Mouse (Mus musculus) heart, adult 2 months (tissue): ENCODE measurements around the gene Flnb. TPM values are rescaled to one million over a fixed set of nuclear protein-coding genes. Genes with fewer than 3 reads are reported as not detected.

Experiments used
- DNase-seq, 2 experiments: peaks; one replicate each; pipeline ENCODE4 v3.0.0; 2021
- H3K27ac ChIP-seq: fragments of 200-600 bp; 2 replicates; pipeline ENCODE4 v1.8.1; 2022
- H3K27me3 ChIP-seq: fragments of 200-500 bp; 2 replicates; pipeline ENCODE4 v1.6.1; 2012; ENCODE audit warnings: mild to moderate bottlenecking, low read length, inconsistent platforms, mixed read lengths; ENCODE audit not compliant: control insufficient read depth, insufficient read depth
- H3K36me3 ChIP-seq: fragments of 200-500 bp; 2 replicates; pipeline ENCODE4 v1.6.1; 2012; ENCODE audit warnings: low read length, inconsistent platforms; ENCODE audit not compliant: control insufficient read depth, insufficient read depth
- H3K4me1 ChIP-seq: fragments of 200-500 bp; 2 replicates; pipeline ENCODE4 v1.6.1; 2011; ENCODE audit warnings: low read length; ENCODE audit not compliant: control insufficient read depth, insufficient read depth
- H3K4me3 ChIP-seq: fragments of 200-600 bp; 2 replicates; pipeline ENCODE4 v1.8.1; 2022
- H3K79me2 ChIP-seq: fragments of 200-500 bp; replicated peaks from 2 replicates; pipeline ENCODE4 v1.6.1; 2012; ENCODE audit warnings: mild to moderate bottlenecking, inconsistent platforms, low read length, moderate library complexity, mixed read lengths; ENCODE audit not compliant: control insufficient read depth, insufficient read depth
- H3K9ac ChIP-seq: fragments of 200-500 bp; 2 replicates; pipeline ENCODE4 v1.6.1; 2012; ENCODE audit warnings: low read depth, mild to moderate bottlenecking, control low read depth, inconsistent platforms, low read length, mixed read lengths
- CTCF ChIP-seq: fragments of 200-600 bp; IDR thresholded peaks from 2 replicates; pipeline ENCODE4 v1.8.1; 2022; ENCODE audit warnings: antibody characterized with exemption, mild to moderate bottlenecking, moderate library complexity
- EP300 ChIP-seq: fragments of 200-500 bp; IDR thresholded peaks from 2 replicates; pipeline ENCODE4 v1.6.1; 2011; ENCODE audit warnings: low read depth, low read length, control low read depth; ENCODE audit not compliant: insufficient read depth
- POLR2A ChIP-seq: fragments of 200-500 bp; IDR thresholded peaks from 2 replicates; pipeline ENCODE4 v1.6.1; 2011; ENCODE audit warnings: mild to moderate bottlenecking, low read depth, low read length, control low read depth; ENCODE audit not compliant: insufficient read depth
- WGBS: fragments of 180-500 bp; shearing (Covaris S2); methylation state at CpG from one replicate; pipeline ENCODE4 v1.1.7; 2018; 5-methylcytosine and 5-hydroxymethylcytosine counted together
- intact Hi-C: fragments of 180-260 bp; cut with DNase I; formaldehyde crosslinking; loops from one replicate; pipeline ENCODE4 v1.15.1; 2025
- polyA plus RNA-seq: library from polyadenylated mRNA; depleted of rRNA; stranded (reverse); fragments of >200 nt; gene quantifications from 2 replicates; pipeline ENCODE4 v1.2.3, GENCODE M21; 2012
- total RNA-seq, 2 experiments: library from RNA; stranded (reverse); gene quantifications; 2 replicates each; pipeline ENCODE4 v1.2.3; 2021

Gene Flnb
- total and polyA plus RNA-seq, 3 experiments: 9.6 to 22.7 (median 17.0) TPM

GRCm38 (mm10) chr14:7831770-7832439 lies 14.1 kb downstream of the Flnb start:
- Histone ChIP-seq H3K27me3 (no peaks in the 10 kb centered on the region), H3K79me2 (peaks cover 1% of the 10 kb centered on the region; the same call in 1 of the 2 replicates), H3K36me3 (peaks cover 3% of the 10 kb centered on the region), H3K9ac (no peak overlapping the region), H3K4me3 (no peak overlapping the region), H3K27ac (no peak overlapping the region), H3K4me1 (peaks cover 8% of the 10 kb centered on the region)
- WGBS: 48% methylated on average over 1 of the region's 1 CpGs
- intact Hi-C loops: loop anchor here (2.0 kb wide), 1 partner anchor 15 kb away; no protein-coding TSS in a partner anchor
- TF ChIP-seq POLR2A (no peak), EP300 (no peak), CTCF (no peak)
- DNase-seq: no peak

- no peaks in the 10 kb centered on the region; the same call in 1 of the 2 replicates for H3K36me3 ChIP-seq
- intact Hi-C loops: no loop called here
- H3K27ac ChIP-seq: no peak overlapping the region
- TF ChIP-seq EP300 (no peak), POLR2A (no peak), CTCF (no peak)
- no peak overlapping the region for H3K9ac ChIP-seq
- H3K79me2 ChIP-seq: peaks cover 1% of the 10 kb centered on the region; the same call in 1 of the 2 replicates
- 78% methylated on average over 5 of the region's 5 CpGs for WGBS
- DNase-seq: no peak
- H3K4me1 ChIP-seq: peaks cover 5% of the 10 kb centered on the region
- no peaks in the 10 kb centered on the region for H3K27me3 ChIP-seq
- no peak overlapping the region for H3K4me3 ChIP-seq
These were observed 14.7 kb downstream of the Flnb start for GRCm38 (mm10) chr14:7832440-7832783.

- Histone ChIP-seq H3K27me3 (no peaks in the 10 kb centered on the region), H3K79me2 (peaks cover 1% of the 10 kb centered on the region; the same call in 1 of the 2 replicates), H3K4me1 (peaks cover 5% of the 10 kb centered on the region), H3K36me3 (no peaks in the 10 kb centered on the region; the same call in 1 of the 2 replicates), H3K4me3 (no peak overlapping the region), H3K27ac (no peak overlapping the region), H3K9ac (no peak overlapping the region)
- intact Hi-C loops: no loop called here
- DNase-seq: no peak
- TF ChIP-seq POLR2A (no peak), CTCF (no peak), EP300 (no peak)
- WGBS: 86% methylated on average over 4 of the region's 4 CpGs
These were observed 15.7 kb downstream of the Flnb start for GRCm38 (mm10) chr14:7833458-7833857.

- H3K27ac ChIP-seq: no peak overlapping the region
- TF ChIP-seq EP300 (no peak), CTCF (no peak), POLR2A (no peak)
- H3K9ac ChIP-seq: no peak overlapping the region
- H3K79me2 ChIP-seq: peaks cover 1% of the 10 kb centered on the region; the same call in 1 of the 2 replicates
- no peaks in the 10 kb centered on the region for H3K27me3 ChIP-seq
- no peaks in the 10 kb centered on the region for H3K36me3 ChIP-seq
- H3K4me1 ChIP-seq: peaks cover 5% of the 10 kb centered on the region
- intact Hi-C loops: no loop called here
- H3K4me3 ChIP-seq: no peak overlapping the region
- DNase-seq: no peak
- 74% methylated on average over 5 of the region's 5 CpGs for WGBS
These were observed 20.9 kb downstream of the Flnb start for GRCm38 (mm10) chr14:7838564-7839089.

GRCm38 (mm10) chr14:7839950-7840514 lies 22.3 kb downstream of the Flnb start:
- no peak overlapping the region for H3K27ac ChIP-seq
- H3K4me3 ChIP-seq: no peak overlapping the region
- H3K79me2 ChIP-seq: no peaks in the 10 kb centered on the region
- no peaks in the 10 kb centered on the region for H3K36me3 ChIP-seq
- TF ChIP-seq POLR2A: no peak
- TF ChIP-seq CTCF: no peak
- no peak for TF ChIP-seq EP300
- intact Hi-C loops: no loop called here
- 70% methylated on average over 8 of the region's 8 CpGs for WGBS
- no peaks in the 10 kb centered on the region for H3K27me3 ChIP-seq
- peaks cover 5% of the 10 kb centered on the region for H3K4me1 ChIP-seq
- DNase-seq: no peak
- no peak overlapping the region for H3K9ac ChIP-seq
